Mouse (Mus musculus) kidney, postnatal 0 days (tissue): ENCODE measurements at regions not wholly inside any gene's neighbourhood (a gene's known extent, or its start where the extent isn't known, plus 50 kb on each side); places are given as distances from the start of the nearest gene placed in this dataset.

Source experiments
- ATAC-seq: fragments of 200-750 bp; cut with Nextera tagmentation; replicated peaks from 2 replicates; pipeline ENCODE4 v1.8.0; 2017; ENCODE audit warnings: low read depth, moderate number of reproducible peaks, moderate TSS enrichment, moderate library complexity; ENCODE audit not compliant: low FRiP score
- DNase-seq: peaks from one replicate; pipeline ENCODE4 v3.0.0-alpha.2; 2016; ENCODE audit warnings: low spot score
- H3K27ac ChIP-seq: fragments of 300-500 bp; sonication (generic); 2 replicates; pipeline ENCODE4 v1.5.1; 2014; ENCODE audit warnings: mild to moderate bottlenecking
- H3K27me3 ChIP-seq: fragments of 300-500 bp; sonication (generic); 2 replicates; pipeline ENCODE4 v1.6.1; 2014; ENCODE audit warnings: low read length, mixed read lengths; ENCODE audit not compliant: insufficient read depth
- H3K36me3 ChIP-seq: fragments of 300-500 bp; sonication (generic); 2 replicates; pipeline ENCODE4 v1.6.1; 2014; ENCODE audit warnings: low read length, mixed read lengths; ENCODE audit not compliant: insufficient read depth
- H3K4me1 ChIP-seq: fragments of 300-500 bp; sonication (generic); replicated peaks from 2 replicates; pipeline ENCODE4 v1.6.1; 2014; ENCODE audit warnings: antibody characterized with exemption, low read length, mixed read lengths; ENCODE audit not compliant: insufficient read depth
- H3K4me2 ChIP-seq: fragments of 300-500 bp; sonication (generic); 2 replicates; pipeline ENCODE4 v1.6.1; 2014; ENCODE audit warnings: mild to moderate bottlenecking, low read length, moderate library complexity, mixed read lengths
- H3K4me3 ChIP-seq: fragments of 300-500 bp; sonication (generic); replicated peaks from 2 replicates; pipeline ENCODE4 v1.5.1; 2014; ENCODE audit warnings: low read depth, low read length
- H3K9ac ChIP-seq: fragments of 300-500 bp; sonication (generic); 2 replicates; pipeline ENCODE4 v1.6.1; 2014; ENCODE audit warnings: low read depth, low read length
- H3K9me3 ChIP-seq: fragments of 300-500 bp; sonication (generic); replicated peaks from 2 replicates; pipeline ENCODE4 v1.6.1; 2016; ENCODE audit warnings: low read length, inconsistent platforms, mixed read lengths
- CTCF ChIP-seq: IDR thresholded peaks from 2 replicates; pipeline ENCODE4 v1.5.1; 2016; ENCODE audit warnings: antibody characterized with exemption, low read depth, mild to moderate bottlenecking, moderate library complexity
- WGBS: fragments of 180-500 bp; shearing (Covaris S2); extraction: QIAGEN DNeasy Blood & Tissue Kit; methylation state at CpG from one replicate; pipeline ENCODE4 v1.1.7; 2014; 5-methylcytosine and 5-hydroxymethylcytosine counted together

DNA sequence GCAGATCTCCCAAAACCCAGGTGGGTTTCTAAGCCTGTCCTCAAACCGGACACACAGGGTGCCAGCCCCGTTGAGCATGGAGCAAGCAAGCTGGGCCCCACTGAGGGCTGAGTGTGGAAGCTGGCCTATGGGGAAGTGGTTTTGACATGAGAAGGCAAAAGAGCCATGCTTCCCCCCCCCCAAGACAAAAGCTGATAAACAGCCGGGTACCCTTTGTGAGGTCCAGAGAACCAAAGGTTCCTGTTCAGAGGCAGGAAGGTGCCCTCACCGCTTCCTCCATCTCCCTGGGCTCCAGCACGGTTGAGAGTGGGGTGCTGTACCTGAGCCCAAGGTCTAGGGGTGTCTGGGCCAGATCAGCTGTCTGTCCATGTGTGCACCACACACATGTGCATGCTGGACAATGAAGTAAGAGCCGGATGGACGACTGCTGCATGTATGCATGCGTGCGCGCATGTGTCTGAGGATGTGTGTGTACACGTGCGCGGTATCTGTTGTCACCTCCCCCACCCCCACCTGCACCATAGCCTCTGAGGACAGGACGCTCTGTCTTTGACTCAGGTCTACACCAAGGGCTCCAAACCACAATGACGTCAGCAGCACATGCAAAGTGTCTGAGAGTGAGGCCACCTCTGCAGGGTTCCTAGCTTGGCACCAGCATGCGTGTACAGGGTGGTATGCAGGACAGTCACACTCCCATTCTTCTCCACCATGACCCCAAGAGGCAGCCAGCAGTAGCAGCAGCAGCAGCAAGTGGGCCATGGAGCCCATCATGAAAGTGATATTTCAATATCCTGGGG is 68.3 kb downstream of the Zfp36l2 start:
- H3K27me3 ChIP-seq: no peaks in the 10 kb centered on the region
- no peaks in the 10 kb centered on the region for H3K9me3 ChIP-seq
- ATAC-seq (no peak), DNase-seq (no peak)
- no peak overlapping the region for H3K27ac ChIP-seq
- WGBS: 89% methylated on average over 16 of the region's 16 CpGs
- no peak for TF ChIP-seq CTCF
- no peaks in the 10 kb centered on the region for H3K4me1 ChIP-seq
- H3K9ac ChIP-seq: no peak overlapping the region
- H3K4me3 ChIP-seq: no peak overlapping the region
- H3K36me3 ChIP-seq: no peaks in the 10 kb centered on the region
- no peak overlapping the region for H3K4me2 ChIP-seq

DNA sequence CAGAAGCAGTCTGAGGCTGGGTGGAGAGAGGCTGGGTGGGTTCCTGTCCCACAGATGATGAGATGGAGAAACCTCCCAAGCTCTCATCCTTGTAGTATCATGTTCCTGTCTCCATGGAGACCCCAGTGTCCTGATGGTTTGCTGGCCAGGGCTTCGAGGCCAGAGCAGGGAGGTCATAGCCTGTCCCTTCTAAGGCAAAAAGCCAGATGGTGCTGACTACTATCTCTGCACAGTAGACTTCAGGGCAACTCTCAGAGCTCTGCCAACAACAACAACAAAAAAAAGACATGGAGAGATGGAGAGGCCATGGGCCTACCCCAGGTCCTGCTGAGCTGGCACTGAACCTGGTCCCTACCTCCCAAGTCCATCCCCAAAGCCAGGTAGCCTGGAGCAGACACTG is 69.0 kb downstream of the Zfp36l2 start:
- no peak overlapping the region for H3K27ac ChIP-seq
- ATAC-seq (no peak), DNase-seq (no peak)
- no peak overlapping the region for H3K4me3 ChIP-seq
- no peak overlapping the region for H3K9ac ChIP-seq
- no peaks in the 10 kb centered on the region for H3K9me3 ChIP-seq
- no peak overlapping the region for H3K4me2 ChIP-seq
- no peaks in the 10 kb centered on the region for H3K4me1 ChIP-seq
- TF ChIP-seq CTCF: no peak
- WGBS: 15% methylated on average over 1 of the region's 1 CpGs
- H3K36me3 ChIP-seq: no peaks in the 10 kb centered on the region
- no peaks in the 10 kb centered on the region for H3K27me3 ChIP-seq

DNA sequence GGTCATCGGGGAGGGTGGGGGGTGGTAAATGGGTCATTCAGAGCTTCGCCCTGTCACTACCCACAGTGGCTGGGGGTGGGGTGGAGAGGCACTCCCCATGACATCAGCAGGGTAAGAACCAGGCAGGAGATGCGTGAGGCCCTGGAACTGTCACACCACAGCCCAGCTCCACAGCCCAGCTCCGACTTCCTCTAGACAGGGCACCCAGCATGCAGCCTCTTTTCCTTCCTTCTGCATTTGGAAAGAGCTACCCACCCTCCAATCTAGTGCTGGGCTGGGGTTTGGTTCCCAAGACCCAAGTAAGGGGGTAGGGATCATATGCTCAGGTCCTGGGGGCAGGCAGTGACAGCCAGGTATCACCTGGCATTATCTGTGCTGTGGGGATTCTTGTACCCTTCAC is 69.5 kb downstream of the Zfp36l2 start:
- no peaks in the 10 kb centered on the region for H3K36me3 ChIP-seq
- H3K9me3 ChIP-seq: no peaks in the 10 kb centered on the region
- H3K4me1 ChIP-seq: no peaks in the 10 kb centered on the region
- 75% methylated on average over 4 of the region's 4 CpGs for WGBS
- H3K27me3 ChIP-seq: no peaks in the 10 kb centered on the region
- no peak overlapping the region for H3K27ac ChIP-seq
- no peak overlapping the region for H3K4me2 ChIP-seq
- no peak overlapping the region for H3K4me3 ChIP-seq
- TF ChIP-seq CTCF: no peak
- no peak for DNase-seq
- ATAC-seq: no peak
- no peak overlapping the region for H3K9ac ChIP-seq

DNA sequence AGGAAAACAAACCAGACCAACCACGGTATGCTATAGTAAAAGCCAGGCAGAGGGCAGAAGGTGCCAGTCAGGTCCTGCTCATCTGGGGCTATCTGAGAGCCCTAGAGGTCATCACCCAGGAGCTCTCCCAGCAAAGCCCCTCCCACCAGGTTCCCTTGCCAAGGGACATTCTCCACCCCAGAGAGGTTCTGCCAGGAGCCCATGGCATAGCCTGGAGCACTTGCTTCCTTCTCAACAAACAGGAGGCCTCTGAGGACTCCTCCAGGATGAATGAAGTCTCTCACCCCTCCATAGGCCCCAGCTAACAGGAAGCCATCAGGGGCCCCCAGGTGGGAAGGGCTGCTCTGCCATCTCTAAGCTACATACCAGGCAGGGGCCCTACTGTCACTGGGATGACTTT is 70.0 kb downstream of the Zfp36l2 start:
- ATAC-seq (no peak), DNase-seq (no peak)
- Histone ChIP-seq H3K27ac (no peak overlapping the region), H3K27me3 (no peaks in the 10 kb centered on the region), H3K36me3 (no peaks in the 10 kb centered on the region), H3K4me3 (no peak overlapping the region), H3K9me3 (no peaks in the 10 kb centered on the region), H3K9ac (no peak overlapping the region), H3K4me2 (no peak overlapping the region), H3K4me1 (no peaks in the 10 kb centered on the region)
- 31% methylated on average over 1 of the region's 1 CpGs for WGBS
- no peak for TF ChIP-seq CTCF

DNA sequence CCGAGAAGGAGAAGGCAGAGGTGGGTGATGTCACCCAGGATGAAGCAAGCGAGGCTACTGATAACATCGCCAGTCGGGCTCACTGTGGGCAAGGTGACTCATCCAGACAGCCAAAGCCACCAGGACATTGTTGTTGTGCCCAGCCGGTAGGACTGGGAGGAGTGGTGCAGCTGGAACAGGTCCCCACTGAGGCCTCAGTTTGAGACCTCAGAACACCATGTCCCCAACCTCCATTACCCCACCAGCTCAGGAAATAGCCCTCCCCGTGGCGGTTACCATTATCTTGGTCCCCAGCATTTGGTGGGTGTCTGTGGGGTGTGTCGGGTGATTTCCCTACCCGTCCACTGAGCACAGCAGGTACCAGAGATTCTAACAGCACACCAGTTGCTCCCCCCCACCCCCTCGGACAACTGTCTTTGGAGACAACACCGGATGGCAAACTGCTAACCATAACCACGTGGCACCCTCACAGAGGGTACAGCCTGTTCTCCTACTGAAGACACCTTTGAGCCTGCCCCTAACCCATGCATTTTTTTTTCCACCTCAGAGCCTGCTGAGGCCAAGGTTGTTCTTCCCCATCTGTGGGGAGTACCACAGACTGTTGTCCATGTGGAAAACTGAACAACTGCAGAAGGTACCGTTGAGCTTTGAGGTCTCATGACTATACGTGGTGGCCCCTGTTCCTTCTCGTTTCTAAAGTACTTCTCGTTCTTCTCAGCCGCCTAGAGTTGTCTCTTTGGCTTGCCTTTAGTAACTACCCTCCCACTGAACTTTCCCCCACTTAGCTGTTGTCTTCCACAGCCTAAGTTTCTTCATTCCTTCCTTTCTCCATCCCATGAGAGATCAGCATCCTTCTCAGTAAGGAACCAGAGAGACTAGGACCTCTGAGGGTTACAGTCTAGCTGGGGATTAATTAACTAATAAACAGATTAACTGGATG is 71.1 kb downstream of the Zfp36l2 start:
- Histone ChIP-seq H3K4me1 (peaks cover 9% of the 10 kb centered on the region; the same call in 1 of the 2 replicates), H3K4me2 (no peak overlapping the region), H3K36me3 (no peaks in the 10 kb centered on the region), H3K4me3 (no peak overlapping the region), H3K9ac (no peak overlapping the region), H3K9me3 (no peaks in the 10 kb centered on the region), H3K27ac (no peak overlapping the region), H3K27me3 (no peaks in the 10 kb centered on the region)
- TF ChIP-seq CTCF: no peak
- DNase-seq: no peak
- no peak for ATAC-seq
- WGBS: 85% methylated on average over 17 of the region's 17 CpGs

DNA sequence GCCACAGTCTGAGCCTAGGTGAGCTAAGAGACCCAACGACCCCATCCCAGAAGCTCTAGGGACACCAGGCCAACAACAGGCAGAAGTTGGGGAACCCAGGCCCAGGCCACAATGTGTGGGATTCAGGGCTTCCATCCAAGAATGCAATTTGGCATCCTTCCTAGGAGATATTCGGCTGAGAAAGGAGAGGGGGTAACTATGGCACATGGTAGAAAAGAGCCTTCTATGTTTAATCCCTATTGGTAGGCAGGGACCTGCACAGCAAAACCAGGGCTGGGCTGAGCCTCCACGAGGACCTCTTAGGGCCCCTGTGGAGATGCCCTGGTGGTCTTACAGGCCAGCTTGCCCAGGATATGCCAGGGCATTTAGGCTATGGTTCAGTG is 71.8 kb downstream of the Zfp36l2 start:
- DNase-seq: no peak
- H3K27ac ChIP-seq: no peak overlapping the region
- no peak for TF ChIP-seq CTCF

More for the DNA sequence above, 71.8 kb downstream of the Zfp36l2 start:
- WGBS: 58% methylated on average over 3 of the region's 3 CpGs
- H3K27me3 ChIP-seq: no peaks in the 10 kb centered on the region
- no peaks in the 10 kb centered on the region for H3K9me3 ChIP-seq
- ATAC-seq: no peak
- peaks cover 9% of the 10 kb centered on the region; the same call in 1 of the 2 replicates for H3K4me1 ChIP-seq
- no peak overlapping the region for H3K4me3 ChIP-seq
- H3K4me2 ChIP-seq: no peak overlapping the region
- no peak overlapping the region for H3K9ac ChIP-seq
- no peaks in the 10 kb centered on the region for H3K36me3 ChIP-seq
